Mouse (Mus musculus) olfactory bulb, adult 2 months (tissue): ENCODE results near the gene Ankmy1.

Source experiments
- CTCF ChIP-seq: fragments of 200-500 bp; IDR thresholded peaks from 2 replicates; pipeline ENCODE4 v1.5.1; 2012; ENCODE audit warnings: low read depth, mild to moderate bottlenecking, low read length, moderate library complexity; ENCODE audit not compliant: insufficient read depth
- POLR2A ChIP-seq: fragments of 200-500 bp; IDR thresholded peaks from 2 replicates; pipeline ENCODE4 v1.6.1; 2012; ENCODE audit warnings: mild to moderate bottlenecking, low read depth, low read length, moderate library complexity; ENCODE audit not compliant: insufficient read depth

DNA sequence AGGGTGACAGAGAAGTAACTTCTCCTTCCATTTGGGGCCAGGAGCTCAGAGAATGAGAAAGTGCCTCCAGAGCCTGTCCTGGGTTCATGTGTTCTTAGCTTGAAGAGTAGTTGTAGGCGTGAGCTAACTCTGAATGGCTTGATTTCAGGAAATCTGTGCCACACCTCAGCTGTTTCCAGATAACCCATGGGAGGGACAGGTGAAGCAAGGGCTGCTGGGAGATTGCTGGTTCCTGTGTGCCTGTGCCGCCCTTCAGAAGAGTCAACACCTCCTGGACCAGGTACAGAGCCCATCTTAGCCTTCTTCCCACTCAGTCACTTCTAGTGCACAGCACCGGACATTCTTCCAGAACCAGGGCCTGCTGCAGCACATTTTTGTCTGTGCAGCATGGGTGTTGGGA, 35.1 kb upstream of the Ankmy1 start:
- TF ChIP-seq CTCF: no peak
- TF ChIP-seq POLR2A: no peak
